Mouse (Mus musculus): ENCODE measurements around the gene Zfp318. TPM values are rescaled to one million over a fixed set of nuclear protein-coding genes. Genes with fewer than 3 reads are reported as not detected.

Gene Zfp318
- 12.4 TPM for polyA plus RNA-seq (2014; fragmentation: Illumina TruSeq; extraction: RNeasy Lipid Tissue Mini Kit (QIAGEN cat#74804); ENCODE audit: low read depth, low replicate concordance)

DNA sequence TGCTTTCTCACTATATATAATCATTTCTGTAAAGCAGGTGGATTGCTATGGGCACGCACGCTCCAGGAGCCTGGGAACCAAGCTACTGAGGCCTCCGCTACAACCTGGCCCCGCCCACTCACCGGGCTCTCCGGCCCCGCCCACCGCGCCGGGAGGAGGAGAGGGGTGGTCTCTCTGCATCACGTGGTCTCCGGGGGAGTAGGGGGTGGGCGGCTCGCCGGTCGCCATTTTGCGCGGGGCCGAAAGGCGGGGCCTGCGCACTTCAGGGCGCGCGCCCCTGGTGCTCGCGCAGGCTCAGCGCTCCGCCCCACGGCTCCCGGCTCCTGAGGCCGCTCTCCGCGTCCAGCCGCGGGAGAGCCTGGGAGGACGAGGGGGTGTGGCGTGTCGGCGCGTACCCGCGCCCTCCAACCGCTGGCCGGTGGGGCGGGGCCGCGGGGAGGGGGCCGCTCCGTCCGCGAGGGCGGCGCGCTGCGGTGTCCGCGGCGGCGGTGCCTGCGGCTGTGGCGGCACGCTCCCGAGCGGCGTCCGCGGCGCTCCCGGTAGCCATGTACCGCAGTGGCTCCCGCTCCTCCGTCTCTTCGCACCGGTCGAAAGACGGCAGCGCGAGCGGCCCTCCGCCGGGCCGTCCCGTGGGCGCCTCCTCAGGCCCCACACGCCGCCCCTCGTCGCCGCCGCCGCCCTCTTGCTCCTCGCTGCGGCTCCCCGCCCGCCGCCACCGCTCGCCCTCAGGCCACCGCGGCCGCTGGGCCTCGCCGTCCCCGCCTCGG is at the start of gene Zfp318:
TSS of gene Zfp318 (plus strand) at position 438 of the 767 bp plus-strand sequence.

DNA sequence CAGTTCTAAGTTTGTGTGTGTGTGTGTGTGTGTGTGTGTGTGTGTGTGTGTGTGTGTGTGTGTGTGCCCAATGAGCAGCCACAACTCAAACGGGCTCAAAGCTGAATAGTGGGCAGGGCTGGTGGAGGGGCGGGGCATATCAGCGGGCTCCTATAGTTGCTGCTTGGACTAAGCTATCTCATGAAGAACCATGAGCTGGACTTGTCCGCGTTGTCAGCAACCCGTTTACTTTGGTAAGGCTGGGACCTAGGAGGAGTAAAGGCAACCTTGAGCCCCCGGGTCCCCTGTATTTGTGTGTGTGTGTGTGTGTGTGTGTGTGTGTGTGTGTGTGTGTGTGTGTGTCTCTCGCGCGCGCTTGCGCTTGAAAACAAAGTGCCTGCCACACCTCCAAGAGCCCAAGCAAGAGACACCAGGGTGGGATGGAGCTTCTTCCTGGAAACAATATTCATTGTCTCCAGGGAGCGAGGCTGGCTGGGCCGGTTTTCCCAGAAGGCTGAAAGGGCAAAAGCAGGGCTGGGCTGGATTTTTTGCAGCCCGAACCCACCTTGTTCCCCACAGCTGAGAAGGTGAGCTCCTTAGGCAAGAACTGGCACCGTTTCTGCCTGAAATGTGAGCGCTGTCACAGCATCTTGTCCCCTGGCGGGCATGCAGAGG is 45.4 kb downstream of the Zfp318 start, which contains the start of gene Crip3:
TSS of gene Crip3 (plus strand) at position 166 of the 654 bp plus-strand sequence.

DNA sequence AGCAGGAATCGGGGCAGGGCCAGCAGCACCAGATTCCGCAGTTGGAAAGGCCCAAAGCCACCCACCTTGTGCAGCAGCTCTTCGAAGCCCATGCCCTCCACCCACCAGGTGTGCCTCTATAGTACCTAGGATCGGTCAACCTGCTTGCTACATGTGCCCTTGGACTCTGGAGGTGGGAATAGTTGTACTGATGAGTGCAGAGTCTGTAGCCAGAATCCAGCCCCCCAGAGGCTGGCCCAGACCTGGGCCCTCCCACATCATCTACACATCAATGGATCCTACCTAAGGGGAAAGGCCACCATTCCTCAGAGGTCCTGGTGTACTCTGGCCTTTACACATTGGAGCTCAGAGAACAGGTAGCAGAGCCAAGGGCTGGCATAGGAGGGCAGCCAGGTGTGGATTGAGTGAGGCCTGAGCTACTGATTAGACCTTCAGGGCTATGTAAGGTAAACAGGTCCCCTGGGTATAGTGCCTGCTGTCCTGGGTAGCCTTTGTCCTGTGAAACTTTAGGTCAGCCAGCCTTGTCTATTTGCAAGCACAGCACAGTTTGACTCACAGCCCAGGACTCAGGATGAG is 54.9 kb downstream of the Zfp318 start, which contains the start of gene Slc22a7:
TSS of gene Slc22a7 (minus strand) at position 160 of the 576 bp plus-strand sequence.

Other genes with a start within 250 kb of the Zfp318 start
- gene Rsph9, start 239.5 kb upstream of the Zfp318 start, polyA plus RNA-seq (2014; fragmentation: Illumina TruSeq; extraction: RNeasy Lipid Tissue Mini Kit (QIAGEN cat#74804); ENCODE audit: low read depth, low replicate concordance): 0.68 TPM
- 20.1 TPM for gene Mad2l1bp, start 230.2 kb upstream of the Zfp318 start, polyA plus RNA-seq (2014; fragmentation: Illumina TruSeq; extraction: RNeasy Lipid Tissue Mini Kit (QIAGEN cat#74804); ENCODE audit: low read depth, low replicate concordance)
- gene Gtpbp2, start 222.7 kb upstream of the Zfp318 start, polyA plus RNA-seq (2014; fragmentation: Illumina TruSeq; extraction: RNeasy Lipid Tissue Mini Kit (QIAGEN cat#74804); ENCODE audit: low read depth, low replicate concordance): 87.3 TPM
- 5.9 TPM for gene Polh, start 181.1 kb upstream of the Zfp318 start, polyA plus RNA-seq (2014; fragmentation: Illumina TruSeq; extraction: RNeasy Lipid Tissue Mini Kit (QIAGEN cat#74804); ENCODE audit: low read depth, low replicate concordance)
- gene Xpo5, start 180.9 kb upstream of the Zfp318 start, polyA plus RNA-seq (2014; fragmentation: Illumina TruSeq; extraction: RNeasy Lipid Tissue Mini Kit (QIAGEN cat#74804); ENCODE audit: low read depth, low replicate concordance): 19.4 TPM
- 19.8 TPM for gene Polr1c, start 135.7 kb upstream of the Zfp318 start, polyA plus RNA-seq (2014; fragmentation: Illumina TruSeq; extraction: RNeasy Lipid Tissue Mini Kit (QIAGEN cat#74804); ENCODE audit: low read depth, low replicate concordance)
- 59.4 TPM for gene Yipf3, start 135.7 kb upstream of the Zfp318 start, polyA plus RNA-seq (2014; fragmentation: Illumina TruSeq; extraction: RNeasy Lipid Tissue Mini Kit (QIAGEN cat#74804); ENCODE audit: low read depth, low replicate concordance)
- not detected for gene Lrrc73, start 130.2 kb upstream of the Zfp318 start, polyA plus RNA-seq (2014; fragmentation: Illumina TruSeq; extraction: RNeasy Lipid Tissue Mini Kit (QIAGEN cat#74804); ENCODE audit: low read depth, low replicate concordance)
- gene Tjap1, start 100.7 kb upstream of the Zfp318 start, polyA plus RNA-seq (2014; fragmentation: Illumina TruSeq; extraction: RNeasy Lipid Tissue Mini Kit (QIAGEN cat#74804); ENCODE audit: low read depth, low replicate concordance): 31.8 TPM
- not detected for gene Dlk2, start 86.3 kb upstream of the Zfp318 start, polyA plus RNA-seq (2014; fragmentation: Illumina TruSeq; extraction: RNeasy Lipid Tissue Mini Kit (QIAGEN cat#74804); ENCODE audit: low read depth, low replicate concordance)
- 4.1 TPM for gene Abcc10, start 55.4 kb upstream of the Zfp318 start, polyA plus RNA-seq (2014; fragmentation: Illumina TruSeq; extraction: RNeasy Lipid Tissue Mini Kit (QIAGEN cat#74804); ENCODE audit: low read depth, low replicate concordance)
- gene Crip3, start 45.2 kb downstream of the Zfp318 start, polyA plus RNA-seq (2014; fragmentation: Illumina TruSeq; extraction: RNeasy Lipid Tissue Mini Kit (QIAGEN cat#74804); ENCODE audit: low read depth, low replicate concordance): 2.5 TPM
- not detected for gene Slc22a7, start 54.7 kb downstream of the Zfp318 start, polyA plus RNA-seq (2014; fragmentation: Illumina TruSeq; extraction: RNeasy Lipid Tissue Mini Kit (QIAGEN cat#74804); ENCODE audit: low read depth, low replicate concordance)
- 0.10 TPM for gene Ttbk1, start 103.9 kb downstream of the Zfp318 start, polyA plus RNA-seq (2014; fragmentation: Illumina TruSeq; extraction: RNeasy Lipid Tissue Mini Kit (QIAGEN cat#74804); ENCODE audit: low read depth, low replicate concordance)
- gene Dnph1, start 113.0 kb downstream of the Zfp318 start, polyA plus RNA-seq (2014; fragmentation: Illumina TruSeq; extraction: RNeasy Lipid Tissue Mini Kit (QIAGEN cat#74804); ENCODE audit: low read depth, low replicate concordance): 1.6 TPM
- gene Cul9, start 162.7 kb downstream of the Zfp318 start, polyA plus RNA-seq (2014; fragmentation: Illumina TruSeq; extraction: RNeasy Lipid Tissue Mini Kit (QIAGEN cat#74804); ENCODE audit: low read depth, low replicate concordance): 16.2 TPM
- 101 TPM for gene Srf, start 172.4 kb downstream of the Zfp318 start, polyA plus RNA-seq (2014; fragmentation: Illumina TruSeq; extraction: RNeasy Lipid Tissue Mini Kit (QIAGEN cat#74804); ENCODE audit: low read depth, low replicate concordance)
- 2.3 TPM for gene Ptk7, start 245.8 kb downstream of the Zfp318 start, polyA plus RNA-seq (2014; fragmentation: Illumina TruSeq; extraction: RNeasy Lipid Tissue Mini Kit (QIAGEN cat#74804); ENCODE audit: low read depth, low replicate concordance)

All from heart, adult 10 weeks (tissue).